Mouse (Mus musculus) stomach, embryonic 14.5 days (tissue): ENCODE measurements at regions not wholly inside any gene's neighbourhood (a gene's known extent, or its start where the extent isn't known, plus 50 kb on each side); places are given as distances from the start of the nearest gene placed in this dataset.

ENCODE experiments used
- ATAC-seq: fragments of 200-750 bp; cut with Nextera tagmentation; 2 replicates; pipeline ENCODE4 v1.8.0; 2017; ENCODE audit warnings: low read depth, moderate TSS enrichment; ENCODE audit not compliant: insufficient number of reproducible peaks, insufficient read depth, low FRiP score
- H3K27ac ChIP-seq: fragments of 300-500 bp; sonication (generic); 2 replicates; pipeline ENCODE4 v1.5.1; 2014; ENCODE audit warnings: mild to moderate bottlenecking, low read length, moderate library complexity, mixed read lengths
- H3K27me3 ChIP-seq: fragments of 300-500 bp; sonication (generic); 2 replicates; pipeline ENCODE4 v1.6.1; 2014; ENCODE audit warnings: low read length, control low read depth, mixed read lengths; ENCODE audit not compliant: control insufficient read depth, insufficient read depth
- H3K36me3 ChIP-seq: fragments of 300-500 bp; sonication (generic); 2 replicates; pipeline ENCODE4 v1.6.1; 2014; ENCODE audit warnings: mild to moderate bottlenecking, control low read depth, low read length, moderate library complexity, mixed read lengths; ENCODE audit not compliant: control insufficient read depth, insufficient read depth
- H3K4me1 ChIP-seq: fragments of 300-500 bp; sonication (generic); 2 replicates; pipeline ENCODE4 v1.6.1; 2014; ENCODE audit warnings: low read length, control low read depth, mixed read lengths; ENCODE audit not compliant: control insufficient read depth, insufficient read depth
- H3K4me2 ChIP-seq: fragments of 300-500 bp; sonication (generic); replicated peaks from 2 replicates; pipeline ENCODE4 v1.6.1; 2014; ENCODE audit warnings: low read depth, low read length, control low read depth
- H3K4me3 ChIP-seq: fragments of 300-500 bp; sonication (generic); 2 replicates; pipeline ENCODE4 v1.5.1; 2014; ENCODE audit warnings: low read depth, low read length, control low read depth
- H3K9ac ChIP-seq: fragments of 300-500 bp; sonication (generic); replicated peaks from 2 replicates; pipeline ENCODE4 v1.6.1; 2014; ENCODE audit warnings: low read depth, mild to moderate bottlenecking, control low read depth, low read length, moderate library complexity, mixed read lengths
- H3K9me3 ChIP-seq: fragments of 300-500 bp; sonication (generic); 2 replicates; pipeline ENCODE4 v1.6.1; 2016; ENCODE audit warnings: low read depth, low read length, control low read depth; ENCODE audit not compliant: control insufficient read depth
- WGBS: fragments of 180-500 bp; shearing (Covaris S2); extraction: QIAGEN DNeasy Blood & Tissue Kit; methylation state at CpG from one replicate; pipeline ENCODE4 v1.1.7; 2014; 5-methylcytosine and 5-hydroxymethylcytosine counted together

GRCm38 (mm10) chr13:101112176-101112575, 278.9 kb upstream of the Slc30a5 start:
- H3K4me3 ChIP-seq = no peak overlapping the region
- WGBS = 57% methylated on average over 4 of the region's 4 CpGs
- no peak overlapping the region for H3K4me2 ChIP-seq
- H3K27me3 ChIP-seq = no peaks in the 10 kb centered on the region
- H3K4me1 ChIP-seq = no peaks in the 10 kb centered on the region
- H3K9ac ChIP-seq = no peak overlapping the region
- no peaks in the 10 kb centered on the region for H3K9me3 ChIP-seq
- ATAC-seq = no peak
- H3K36me3 ChIP-seq = no peaks in the 10 kb centered on the region
- no peak overlapping the region for H3K27ac ChIP-seq

GRCm38 (mm10) chr13:101111773-101112172, 278.5 kb upstream of the Slc30a5 start:
- Histone ChIP-seq H3K9ac (no peak overlapping the region), H3K4me1 (no peaks in the 10 kb centered on the region), H3K4me3 (no peak overlapping the region), H3K4me2 (no peak overlapping the region), H3K9me3 (no peaks in the 10 kb centered on the region), H3K36me3 (no peaks in the 10 kb centered on the region), H3K27ac (no peak overlapping the region), H3K27me3 (no peaks in the 10 kb centered on the region)
- ATAC-seq = no peak
- 71% methylated on average over 2 of the region's 2 CpGs for WGBS

GRCm38 (mm10) chr13:101100621-101101020, 267.4 kb upstream of the Slc30a5 start:
- H3K4me1 ChIP-seq = no peaks in the 10 kb centered on the region
- no peaks in the 10 kb centered on the region for H3K36me3 ChIP-seq
- 51% methylated on average over 3 of the region's 3 CpGs for WGBS
- no peak for ATAC-seq
- no peak overlapping the region for H3K9ac ChIP-seq
- no peak overlapping the region for H3K4me3 ChIP-seq
- H3K4me2 ChIP-seq = no peak overlapping the region
- no peaks in the 10 kb centered on the region for H3K27me3 ChIP-seq
- H3K27ac ChIP-seq = no peak overlapping the region
- H3K9me3 ChIP-seq = no peaks in the 10 kb centered on the region

- Histone ChIP-seq H3K9ac (no peak overlapping the region), H3K4me3 (no peak overlapping the region), H3K27me3 (no peaks in the 10 kb centered on the region), H3K9me3 (no peaks in the 10 kb centered on the region), H3K27ac (no peak overlapping the region), H3K36me3 (no peaks in the 10 kb centered on the region), H3K4me1 (no peaks in the 10 kb centered on the region), H3K4me2 (no peak overlapping the region)
- ATAC-seq = no peak
- WGBS = 54% methylated on average over 1 of the region's 1 CpGs
These were observed 263.6 kb upstream of the Slc30a5 start for GRCm38 (mm10) chr13:101096856-101097255.

GRCm38 (mm10) chr13:101096221-101096620, 263.0 kb upstream of the Slc30a5 start:
- H3K4me3 ChIP-seq = no peak overlapping the region
- H3K9ac ChIP-seq = no peak overlapping the region
- H3K36me3 ChIP-seq = no peaks in the 10 kb centered on the region
- H3K9me3 ChIP-seq = no peaks in the 10 kb centered on the region
- 86% methylated on average over 6 of the region's 6 CpGs for WGBS
- ATAC-seq = no peak
- no peaks in the 10 kb centered on the region for H3K4me1 ChIP-seq
- no peaks in the 10 kb centered on the region for H3K27me3 ChIP-seq
- H3K27ac ChIP-seq = no peak overlapping the region
- H3K4me2 ChIP-seq = no peak overlapping the region

GRCm38 (mm10) chr13:101095057-101095831, 262.0 kb upstream of the Slc30a5 start:
- H3K4me3 ChIP-seq = no peak overlapping the region
- no peaks in the 10 kb centered on the region for H3K36me3 ChIP-seq
- 82% methylated on average over 6 of the region's 6 CpGs for WGBS
- no peak overlapping the region for H3K4me2 ChIP-seq
- no peak for ATAC-seq
- no peak overlapping the region for H3K27ac ChIP-seq
- no peaks in the 10 kb centered on the region for H3K9me3 ChIP-seq
- H3K27me3 ChIP-seq = no peaks in the 10 kb centered on the region
- H3K4me1 ChIP-seq = no peaks in the 10 kb centered on the region
- H3K9ac ChIP-seq = no peak overlapping the region

GRCm38 (mm10) chr13:101092743-101093131, 259.5 kb upstream of the Slc30a5 start:
- Histone ChIP-seq H3K4me3 (no peak overlapping the region), H3K27me3 (no peaks in the 10 kb centered on the region), H3K9ac (no peak overlapping the region), H3K4me1 (no peaks in the 10 kb centered on the region), H3K9me3 (no peaks in the 10 kb centered on the region), H3K4me2 (no peak overlapping the region), H3K27ac (no peak overlapping the region), H3K36me3 (no peaks in the 10 kb centered on the region)
- WGBS = 82% methylated on average over 10 of the region's 10 CpGs
- ATAC-seq = no peak

GRCm38 (mm10) chr13:101092033-101092742, 259.0 kb upstream of the Slc30a5 start:
- Histone ChIP-seq H3K4me1 (no peaks in the 10 kb centered on the region), H3K27me3 (no peaks in the 10 kb centered on the region), H3K9ac (no peak overlapping the region), H3K4me2 (no peak overlapping the region), H3K4me3 (no peak overlapping the region), H3K9me3 (no peaks in the 10 kb centered on the region), H3K27ac (no peak overlapping the region), H3K36me3 (no peaks in the 10 kb centered on the region)
- ATAC-seq = no peak
- WGBS = 83% methylated on average over 18 of the region's 18 CpGs
